Mouse (Mus musculus) inflammation-experienced regulatory T-cells, adult 16 weeks (primary cell): Measurements from ENCODE around the gene Mroh9. TPM values are rescaled to one million over a fixed set of nuclear protein-coding genes. Genes with fewer than 3 reads are reported as not detected.

Experiments
- polyA plus RNA-seq: library from polyadenylated mRNA; unstranded; fragments of 100-300 nt; shearing (Covaris generic); gene quantifications from one replicate; pipeline ENCODE4 v1.2.1, GENCODE M21; 2017

Mroh9 gene
- not detected for polyA plus RNA-seq

DNA sequence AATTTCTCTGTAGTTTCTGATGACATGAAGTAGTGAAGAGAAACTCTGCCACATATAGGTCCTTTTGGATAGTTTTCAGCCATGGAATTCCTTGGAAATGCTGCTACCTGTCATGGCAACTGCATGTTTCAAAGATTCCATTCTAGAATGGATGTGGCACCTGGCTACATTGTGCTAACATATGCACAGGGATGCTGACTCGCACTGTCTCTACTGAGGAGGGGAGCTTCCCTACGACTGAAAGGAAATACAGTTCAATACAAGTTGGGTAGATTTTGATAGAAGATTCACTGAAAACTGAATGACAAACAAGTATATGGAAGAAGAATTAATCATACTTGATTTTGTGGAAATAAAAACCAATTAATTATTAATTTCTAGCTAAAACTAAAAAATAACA, at the start of gene Mroh9:
Mroh9 (minus strand) TSS at position 101 of the 400 bp plus-strand sequence.

DNA sequence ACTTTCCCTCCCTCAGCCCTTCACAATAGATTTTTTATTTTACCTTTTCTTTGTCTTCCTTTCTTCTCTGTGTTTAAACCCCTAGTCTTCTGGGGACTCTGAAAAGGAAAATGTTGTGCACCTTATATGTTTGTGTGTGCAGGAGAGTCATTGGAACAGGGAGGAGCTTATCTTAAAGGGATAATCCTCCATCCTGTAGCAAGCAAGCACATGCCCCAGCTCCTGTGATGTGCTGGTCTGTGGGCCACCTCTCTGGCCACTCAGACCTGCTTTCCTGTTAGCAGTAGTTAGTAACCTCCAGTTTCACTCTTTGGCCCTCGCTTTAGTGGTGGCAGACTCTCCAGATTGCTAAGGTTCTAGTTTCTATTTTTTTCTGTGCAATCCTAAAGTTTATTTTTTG, 101.0 kb downstream of the Mroh9 start, which contains the start of gene Fmo3:
Fmo3 (minus strand) TSS at position 101 of the 400 bp plus-strand sequence.

Other genes with a start within 250 kb of the Mroh9 start
- 0.76 TPM for gene Fmo1, start 219.1 kb downstream of the Mroh9 start, polyA plus RNA-seq
- not detected for gene Fmo2, start 186.9 kb downstream of the Mroh9 start, polyA plus RNA-seq
- gene Fmo6, start 148.2 kb downstream of the Mroh9 start, polyA plus RNA-seq: not detected
- gene Fmo3, start 101.1 kb downstream of the Mroh9 start, polyA plus RNA-seq: not detected
- gene Prrx1, start 228.0 kb upstream of the Mroh9 start, polyA plus RNA-seq: not detected